Mouse (Mus musculus): ENCODE data around the gene Lsm5. TPM values are rescaled to one million over a fixed set of nuclear protein-coding genes. Genes with fewer than 3 reads are reported as not detected.

Lsm5 gene
- polyA plus RNA-seq, 1 experiment from 2014 or later: 185 TPM

- Histone ChIP-seq H3K9ac (no peak overlapping the region), H3K4me1 (no peaks in the 10 kb centered on the region), H3K4me3 (no peak overlapping the region), H3K36me3 (no peaks in the 10 kb centered on the region), H3K4me2 (replicated peaks) (no peak overlapping the region), H3K27me3 (no peaks in the 10 kb centered on the region), H3K9me3 (no peaks in the 10 kb centered on the region), H3K27ac (no peak overlapping the region)
- 89% methylated on average over 3 of the region's 3 CpGs for whole genome bisulfite sequencing
- ATAC-seq (ENCODE audit: insufficient number of reproducible peaks, insufficient read depth, low FRiP score, low TSS enrichment): no peak
These were observed 16.3 kb downstream of the Lsm5 start for GRCm38 (mm10) chr6:56688238-56688637.

GRCm38 (mm10) chr6:56664410-56664809 is 40.1 kb downstream of the Lsm5 start:
- H3K9me3 ChIP-seq: no peaks in the 10 kb centered on the region
- H3K27ac ChIP-seq: no peak overlapping the region
- no peaks in the 10 kb centered on the region for H3K4me1 ChIP-seq
- no peaks in the 10 kb centered on the region for H3K36me3 ChIP-seq
- no peak overlapping the region for H3K4me3 ChIP-seq
- 88% methylated on average over 3 of the region's 3 CpGs for WGBS
- H3K9ac ChIP-seq: no peak overlapping the region
- H3K4me2 ChIP-seq (replicated peaks): no peak overlapping the region
- no peak for ATAC-seq (ENCODE audit: insufficient number of reproducible peaks, insufficient read depth, low FRiP score, low TSS enrichment)
- H3K27me3 ChIP-seq: no peaks in the 10 kb centered on the region

GRCm38 (mm10) chr6:56655393-56655792 is 49.1 kb downstream of the Lsm5 start:
- no peak for ATAC-seq (ENCODE audit: insufficient number of reproducible peaks, insufficient read depth, low FRiP score, low TSS enrichment)
- Histone ChIP-seq H3K27me3 (peaks cover 25% of the 10 kb centered on the region), H3K27ac (no peak overlapping the region), H3K4me3 (no peak overlapping the region), H3K36me3 (no peaks in the 10 kb centered on the region), H3K4me1 (peaks cover 9% of the 10 kb centered on the region; the same call in 1 of the 2 replicates), H3K9ac (no peak overlapping the region), H3K4me2 (replicated peaks) (no peak overlapping the region), H3K9me3 (no peaks in the 10 kb centered on the region)
- WGBS: 79% methylated on average over 8 of the region's 8 CpGs

- ATAC-seq (ENCODE audit: insufficient number of reproducible peaks, insufficient read depth, low FRiP score, low TSS enrichment): no peak
- H3K36me3 ChIP-seq: no peaks in the 10 kb centered on the region
These were observed 52.4 kb downstream of the Lsm5 start for GRCm38 (mm10) chr6:56652121-56652592.

More at GRCm38 (mm10) chr6:56652121-56652592, 52.4 kb downstream of the Lsm5 start:
- Histone ChIP-seq H3K4me2 (replicated peaks) (peak overlapping the region; percentile 81), H3K4me3 (peak overlapping the region; percentile 41), H3K9me3 (no peaks in the 10 kb centered on the region), H3K9ac (peak overlapping the region; percentile 36), H3K4me1 (peaks cover 9% of the 10 kb centered on the region; the same call in 1 of the 2 replicates), H3K27me3 (peaks cover 25% of the 10 kb centered on the region), H3K27ac (no peak overlapping the region)
- WGBS: 1% methylated on average over 36 of the region's 36 CpGs

Other genes with a start within 250 kb of the Lsm5 start
- gene Pde1c, start 135.6 kb downstream of the Lsm5 start, polyA plus RNA-seq (2016; fragmentation: Nextera tagmentation; extraction: Ambion mirVana): 5.5 and 5.9 TPM in 2 replicates
- 19.4 and 20.1 TPM in 2 replicates for gene Avl9, start 10.2 kb upstream of the Lsm5 start, polyA plus RNA-seq (2016; fragmentation: Nextera tagmentation; extraction: Ambion mirVana)
- gene Kbtbd2, start 93.1 kb upstream of the Lsm5 start, polyA plus RNA-seq (2016; fragmentation: Nextera tagmentation; extraction: Ambion mirVana): 44.8 and 45.6 TPM in 2 replicates
- gene Fkbp9, start 127.3 kb upstream of the Lsm5 start, polyA plus RNA-seq (2016; fragmentation: Nextera tagmentation; extraction: Ambion mirVana): 130 and 135 TPM in 2 replicates
- gene Nt5c3, start 219.2 kb upstream of the Lsm5 start, polyA plus RNA-seq (2016; fragmentation: Nextera tagmentation; extraction: Ambion mirVana): 64.5 and 69.2 TPM in 2 replicates
- gene Vmn1r4, start 219.3 kb upstream of the Lsm5 start, polyA plus RNA-seq (2016; fragmentation: Nextera tagmentation; extraction: Ambion mirVana): 0.28 and 0.46 TPM in 2 replicates